Mouse (Mus musculus) midbrain, embryonic 15.5 days (tissue): ENCODE results near the gene Serp1. TPM values are rescaled to one million over a fixed set of nuclear protein-coding genes. Genes with fewer than 3 reads are reported as not detected.
"Not testable (repeated sequence)": the region's sequence is repeated elsewhere in the genome, so short reads cannot be mapped to it uniquely, and the experiment has no call there.

Source experiments
- ATAC-seq: fragments of 200-750 bp; cut with Nextera tagmentation; replicated peaks from 2 replicates; pipeline ENCODE4 v1.8.0; 2017; ENCODE audit warnings: moderate TSS enrichment
- H3K27ac ChIP-seq: fragments of 300-500 bp; sonication (generic); 2 replicates; pipeline ENCODE4 v1.5.1; 2015; ENCODE audit warnings: mild to moderate bottlenecking, inconsistent platforms
- H3K27me3 ChIP-seq: fragments of 300-500 bp; sonication (generic); replicated peaks from 2 replicates; pipeline ENCODE4 v1.6.1; 2015; ENCODE audit warnings: inconsistent platforms
- H3K36me3 ChIP-seq: fragments of 300-500 bp; sonication (generic); replicated peaks from 2 replicates; pipeline ENCODE4 v1.6.1; 2015; ENCODE audit warnings: inconsistent platforms
- H3K4me1 ChIP-seq: fragments of 300-500 bp; sonication (generic); 2 replicates; pipeline ENCODE4 v1.6.1; 2015; ENCODE audit warnings: inconsistent platforms
- H3K4me2 ChIP-seq: fragments of 300-500 bp; sonication (generic); 2 replicates; pipeline ENCODE4 v1.6.1; 2015; ENCODE audit warnings: inconsistent platforms, mild to moderate bottlenecking, moderate library complexity
- H3K4me3 ChIP-seq: fragments of 300-500 bp; sonication (generic); 2 replicates; pipeline ENCODE4 v1.5.1; 2015; ENCODE audit warnings: mild to moderate bottlenecking, inconsistent platforms
- H3K9ac ChIP-seq: fragments of 300-500 bp; sonication (generic); 2 replicates; pipeline ENCODE4 v1.6.1; 2015; ENCODE audit warnings: mild to moderate bottlenecking, inconsistent platforms
- H3K9me3 ChIP-seq: fragments of 300-500 bp; sonication (generic); 2 replicates; pipeline ENCODE4 v1.6.1; 2016; ENCODE audit warnings: inconsistent platforms
- WGBS: fragments of 180-500 bp; shearing (Covaris S2); methylation state at CpG from one replicate; pipeline ENCODE4 v1.1.7; 2015; ENCODE audit warnings: mixed read lengths; 5-methylcytosine and 5-hydroxymethylcytosine counted together
- polyA plus RNA-seq: library from polyadenylated mRNA; unstranded; fragments of >200 nt; fragmentation: Nextera tagmentation; extraction: Ambion mirVana; gene quantifications from 2 replicates; pipeline ENCODE4 v1.2.1, GENCODE M21; 2015

The Serp1 gene
- polyA plus RNA-seq, 1 experiment from 2014 or later, result 52.3 TPM

- Histone ChIP-seq H3K27ac (no peak overlapping the region), H3K36me3 (no peaks in the 10 kb centered on the region), H3K4me2 (no peak overlapping the region), H3K4me1 (no peaks in the 10 kb centered on the region), H3K9me3 (no peaks in the 10 kb centered on the region), H3K27me3 (no peaks in the 10 kb centered on the region), H3K4me3 (no peak overlapping the region), H3K9ac (no peak overlapping the region)
- 67% methylated on average over 2 of the region's 2 CpGs for WGBS
- no peak for ATAC-seq
Measured at GRCm38 (mm10) chr3:58501961-58502360, 23.7 kb downstream of the Serp1 start.

GRCm38 (mm10) chr3:58493621-58494020 is 32.1 kb downstream of the Serp1 start:
- ATAC-seq, result no peak
- Histone ChIP-seq H3K27me3 (no peaks in the 10 kb centered on the region), H3K4me1 (no peaks in the 10 kb centered on the region), H3K9ac (no peak overlapping the region), H3K36me3 (no peaks in the 10 kb centered on the region), H3K4me2 (no peak overlapping the region), H3K27ac (no peak overlapping the region), H3K9me3 (no peaks in the 10 kb centered on the region), H3K4me3 (no peak overlapping the region)
- WGBS, result 87% methylated on average over 4 of the region's 4 CpGs

GRCm38 (mm10) chr3:58490787-58491186 is 34.9 kb downstream of the Serp1 start:
- no peak overlapping the region for H3K4me2 ChIP-seq
- WGBS, result 75% methylated on average over 7 of the region's 7 CpGs
- H3K27me3 ChIP-seq, result no peaks in the 10 kb centered on the region
- no peak for ATAC-seq
- H3K36me3 ChIP-seq, result no peaks in the 10 kb centered on the region
- H3K9me3 ChIP-seq, result no peaks in the 10 kb centered on the region
- H3K4me3 ChIP-seq, result no peak overlapping the region
- no peaks in the 10 kb centered on the region for H3K4me1 ChIP-seq
- H3K27ac ChIP-seq, result no peak overlapping the region
- H3K9ac ChIP-seq, result no peak overlapping the region

GRCm38 (mm10) chr3:58487999-58488775 is 37.5 kb downstream of the Serp1 start:
- H3K36me3 ChIP-seq, result no peaks in the 10 kb centered on the region
- no peak overlapping the region for H3K4me3 ChIP-seq
- no peaks in the 10 kb centered on the region for H3K27me3 ChIP-seq
- H3K9me3 ChIP-seq, result no peaks in the 10 kb centered on the region
- ATAC-seq, result no peak
- no peak overlapping the region for H3K9ac ChIP-seq
- H3K4me2 ChIP-seq, result no peak overlapping the region
- 72% methylated on average over 7 of the region's 8 CpGs for WGBS
- no peaks in the 10 kb centered on the region for H3K4me1 ChIP-seq
- H3K27ac ChIP-seq, result no peak overlapping the region

- ATAC-seq, result no peak
- Histone ChIP-seq H3K4me3 (no peak overlapping the region), H3K27me3 (no peaks in the 10 kb centered on the region), H3K27ac (no peak overlapping the region), H3K36me3 (no peaks in the 10 kb centered on the region), H3K4me2 (no peak overlapping the region), H3K4me1 (no peaks in the 10 kb centered on the region), H3K9ac (no peak overlapping the region), H3K9me3 (no peaks in the 10 kb centered on the region)
- WGBS, result 70% methylated on average over 3 of the region's 3 CpGs
Measured at GRCm38 (mm10) chr3:58487121-58487520, 38.6 kb downstream of the Serp1 start.

GRCm38 (mm10) chr3:58485883-58486282 is 39.8 kb downstream of the Serp1 start:
- no peaks in the 10 kb centered on the region for H3K36me3 ChIP-seq
- no peaks in the 10 kb centered on the region for H3K27me3 ChIP-seq
- no peak overlapping the region for H3K4me2 ChIP-seq
- H3K9ac ChIP-seq, result no peak overlapping the region
- WGBS, result 77% methylated on average over 7 of the region's 7 CpGs
- H3K27ac ChIP-seq, result no peak overlapping the region
- no peak for ATAC-seq
- H3K9me3 ChIP-seq, result no peaks in the 10 kb centered on the region
- no peaks in the 10 kb centered on the region for H3K4me1 ChIP-seq
- no peak overlapping the region for H3K4me3 ChIP-seq

- no peaks in the 10 kb centered on the region for H3K4me1 ChIP-seq
- no peaks in the 10 kb centered on the region for H3K9me3 ChIP-seq
- ATAC-seq, result no peak
- no peak overlapping the region for H3K4me2 ChIP-seq
- WGBS, result 86% methylated on average over 2 of the region's 2 CpGs
- H3K36me3 ChIP-seq, result no peaks in the 10 kb centered on the region
- no peak overlapping the region for H3K9ac ChIP-seq
- no peaks in the 10 kb centered on the region for H3K27me3 ChIP-seq
- no peak overlapping the region for H3K27ac ChIP-seq
- H3K4me3 ChIP-seq, result no peak overlapping the region
Measured at GRCm38 (mm10) chr3:58478755-58479455, 46.8 kb downstream of the Serp1 start.

- WGBS, result 100% methylated on average over 1 of the region's 1 CpGs
- H3K27ac ChIP-seq, H3K36me3 ChIP-seq, H3K27me3 ChIP-seq, H3K9ac ChIP-seq, H3K4me1 ChIP-seq, H3K4me2 ChIP-seq, H3K4me3 ChIP-seq, ATAC-seq, H3K9me3 ChIP-seq: not testable (repeated sequence)
Measured at GRCm38 (mm10) chr3:58475298-58475697, 50.4 kb downstream of the Serp1 start.

Other genes with a start within 250 kb of the Serp1 start
- gene Tsc22d2, start 111.2 kb downstream of the Serp1 start, polyA plus RNA-seq, result 9.5 and 9.6 TPM in 2 replicates
- gene Eif2a, start 71 bp downstream of the Serp1 start, polyA plus RNA-seq, result 33.5 and 34.6 TPM in 2 replicates
- gene Selenot, start 50.7 kb upstream of the Serp1 start, polyA plus RNA-seq, result 20.7 and 22.4 TPM in 2 replicates
- gene Erich6, start 111.3 kb upstream of the Serp1 start, polyA plus RNA-seq, result 0.29 and 0.30 TPM in 2 replicates
- gene Siah2, start 166.5 kb upstream of the Serp1 start, polyA plus RNA-seq, result 9.9 and 10.2 TPM in 2 replicates